In genomic region chr4:128755900-128756299, GRCm38 (mm10) we compare ENCODE assay signal across 14 mouse cellular contexts. TPM values are rescaled to one million over a fixed set of nuclear protein-coding genes. Genes with fewer than 3 reads are reported as not detected.
DNase-seq lines count a peak whose midpoint lies in the region; ATAC-seq and TF ChIP-seq lines count a peak whose summit lies in the region.
"Had no signal": no experiment of that assay in that cellular context is flagged by ENCODE, and none has a peak within 500 bp of the region (broad histone marks: within the 10 kb centered on the region; RNA-seq: fewer than 3 reads in every experiment).

No protein-coding gene starts in this region.

- H3K4me2 ChIP-seq in heart, embryonic 15.5 days = no peak overlapping the region
- no peak overlapping the region for H3K4me2 ChIP-seq in forebrain, postnatal 0 days (ENCODE audit: low read depth)
- H3K4me2 ChIP-seq in midbrain, embryonic 11.5 days = no peak overlapping the region
- H3K4me2 ChIP-seq: liver, embryonic 11.5 days had no signal

- no peak; the same call in 1 of the 2 replicates for ATAC-seq in heart, embryonic 15.5 days (replicated peaks; ENCODE audit: insufficient number of reproducible peaks, insufficient read depth, low FRiP score, low read depth)
- ATAC-seq in forebrain, postnatal 0 days = peak; percentile 21; the same call in 1 of the 2 replicates
- ATAC-seq in midbrain, embryonic 11.5 days (ENCODE audit: low FRiP score) = no peak; the same call in 1 of the 2 replicates
- ATAC-seq in megakaryocyte, adult 5-6 weeks (ENCODE audit: poor library complexity, severe bottlenecking) = no peak

- WGBS in heart, embryonic 15.5 days = 55% methylated on average over 7 of the region's 7 CpGs
- 71% methylated on average over 7 of the region's 7 CpGs for WGBS in forebrain, postnatal 0 days
- whole genome bisulfite sequencing in midbrain, embryonic 11.5 days = 82% methylated on average over 7 of the region's 7 CpGs

- H3K4me3 ChIP-seq in heart, embryonic 15.5 days = no peak overlapping the region
- H3K4me3 ChIP-seq in forebrain, postnatal 0 days (ENCODE audit: low read depth, low read length) = no peak overlapping the region
- no peak overlapping the region for H3K4me3 ChIP-seq in midbrain, embryonic 11.5 days (ENCODE audit: low read depth, low read length)
- H3K4me3 ChIP-seq: heart, adult 2 months; megakaryocyte, embryonic 14.5 days had no signal

- peaks cover 8% of the 10 kb centered on the region for H3K4me1 ChIP-seq in heart, embryonic 15.5 days (replicated peaks)
- no peaks in the 10 kb centered on the region for H3K4me1 ChIP-seq in forebrain, postnatal 0 days (ENCODE audit: insufficient read depth)
- H3K4me1 ChIP-seq in midbrain, embryonic 11.5 days (ENCODE audit: control insufficient read depth, insufficient read depth, low read length) = peaks cover 2% of the 10 kb centered on the region; the same call in 1 of the 2 replicates

- H3K9ac ChIP-seq in heart, embryonic 15.5 days = no peak overlapping the region
- no peak overlapping the region for H3K9ac ChIP-seq in forebrain, postnatal 0 days
- no peak overlapping the region for H3K9ac ChIP-seq in midbrain, embryonic 11.5 days (ENCODE audit: low read length)

- no peaks in the 10 kb centered on the region for H3K27me3 ChIP-seq in heart, embryonic 15.5 days
- H3K27me3 ChIP-seq in forebrain, postnatal 0 days (ENCODE audit: insufficient read depth, low read length) = no peaks in the 10 kb centered on the region
- no peaks in the 10 kb centered on the region for H3K27me3 ChIP-seq in midbrain, embryonic 11.5 days (ENCODE audit: control insufficient read depth, insufficient read depth, low read length)

- no peak for TF ChIP-seq CTCF in forebrain, postnatal 0 days (IDR thresholded peaks at IDR 0.05; ENCODE audit: low read depth)

- no peak for DNase-seq in heart, adult 9 months (ENCODE audit: low spot score in 2 of 2)
- DNase-seq in brain, adult 2 months (ENCODE audit: low read depth, low spot score) = peak; percentile 47
- no peak for DNase-seq in forebrain, postnatal 0 days
- DNase-seq in midbrain, embryonic 11.5 days (ENCODE audit: low spot score, missing footprints) = no peak
- no peak for DNase-seq in T-cell, adult 2 months (ENCODE audit: low spot score)
- DNase-seq in B cell, adult 2 months = no peak
- DNase-seq: cerebellum, postnatal 36 days; heart, adult 2 months; kidney, adult 8-10 months; layer of hippocampus, postnatal 36 days had no signal

- H3K36me3 ChIP-seq in heart, embryonic 15.5 days = peaks cover 27% of the 10 kb centered on the region
- peaks cover 30% of the 10 kb centered on the region for H3K36me3 ChIP-seq in forebrain, postnatal 0 days (ENCODE audit: insufficient read depth)
- H3K36me3 ChIP-seq in midbrain, embryonic 11.5 days (ENCODE audit: control insufficient read depth, insufficient read depth, low read length) = peaks cover 25% of the 10 kb centered on the region

- H3K9me3 ChIP-seq in heart, embryonic 15.5 days (replicated peaks) = no peaks in the 10 kb centered on the region
- no peaks in the 10 kb centered on the region for H3K9me3 ChIP-seq in forebrain, postnatal 0 days (ENCODE audit: low read length)
- H3K9me3 ChIP-seq in midbrain, embryonic 11.5 days (ENCODE audit: control insufficient read depth, low read length) = no peaks in the 10 kb centered on the region
- H3K9me3 ChIP-seq: megakaryocyte, embryonic 14.5 days had no signal

- H3K27ac ChIP-seq in heart, embryonic 15.5 days = 0 out of 2 replicates have a peak overlapping the region, but pooled peaks have one; percentile 20
- H3K27ac ChIP-seq in forebrain, postnatal 0 days (ENCODE audit: low read depth, low read length) = no peak overlapping the region
- peak overlapping the region; percentile 20; the same call in 1 of the 2 replicates for H3K27ac ChIP-seq in midbrain, embryonic 11.5 days (ENCODE audit: low read depth, low read length)
- H3K27ac ChIP-seq: heart, adult 2 months had no signal

RNA-seq across cellular contexts. Expression of gene A3galt2, which starts 0.7 kb away (rescaled TPM):
- polyA plus RNA-seq in heart, embryonic 15.5 days (2015; fragmentation: Nextera tagmentation; extraction: Ambion mirVana) = 0.04 TPM in 1 of 2 replicates, not detected in the other
- total RNA-seq in forebrain, postnatal 0 days (2014; rRNA removed) = 0.52 and 0.92 TPM in 2 replicates
- polyA plus RNA-seq in forebrain, postnatal 0 days (2015; fragmentation: Nextera tagmentation; extraction: Ambion mirVana) = 0.05 and 0.16 TPM in 2 replicates
- 0.15 and 0.18 TPM in 2 replicates for polyA plus RNA-seq in midbrain, embryonic 11.5 days (2014; fragmentation: Nextera tagmentation; extraction: Ambion mirVana)
- 0.09 and 0.21 TPM in 2 replicates for total RNA-seq in megakaryocyte, adult 5-6 weeks (2015)
- total RNA-seq in megakaryocyte, adult 5-6 weeks (2017) = 0.11 TPM in 1 of 2 replicates, not detected in the other

RNA-seq across cellular contexts. Expression of gene Zfp362, which starts 49.9 kb away (rescaled TPM):
- polyA plus RNA-seq in heart, embryonic 15.5 days (2015; fragmentation: Nextera tagmentation; extraction: Ambion mirVana) = 14.2 and 21.1 TPM in 2 replicates
- total RNA-seq in forebrain, postnatal 0 days (2014; rRNA removed) = 23.2 and 26.9 TPM in 2 replicates
- polyA plus RNA-seq in forebrain, postnatal 0 days (2015; fragmentation: Nextera tagmentation; extraction: Ambion mirVana) = 26.6 and 29.8 TPM in 2 replicates
- 30.1 and 31.7 TPM in 2 replicates for polyA plus RNA-seq in midbrain, embryonic 11.5 days (2014; fragmentation: Nextera tagmentation; extraction: Ambion mirVana)
- total RNA-seq in megakaryocyte, adult 5-6 weeks (2015) = 20.4 and 20.9 TPM in 2 replicates
- total RNA-seq in megakaryocyte, adult 5-6 weeks (2017) = 3.0 and 4.3 TPM in 2 replicates
